Mouse (Mus musculus): ENCODE results near the gene Olfr5. TPM values are rescaled to one million over a fixed set of nuclear protein-coding genes. Genes with fewer than 3 reads are reported as not detected.
A peak's percentile ranks its signal among the peaks of the same experiment; 100 is the strongest.

The Olfr5 gene
- total and polyA plus RNA-seq, 2 experiments from 2014 or later: not detected

DNA sequence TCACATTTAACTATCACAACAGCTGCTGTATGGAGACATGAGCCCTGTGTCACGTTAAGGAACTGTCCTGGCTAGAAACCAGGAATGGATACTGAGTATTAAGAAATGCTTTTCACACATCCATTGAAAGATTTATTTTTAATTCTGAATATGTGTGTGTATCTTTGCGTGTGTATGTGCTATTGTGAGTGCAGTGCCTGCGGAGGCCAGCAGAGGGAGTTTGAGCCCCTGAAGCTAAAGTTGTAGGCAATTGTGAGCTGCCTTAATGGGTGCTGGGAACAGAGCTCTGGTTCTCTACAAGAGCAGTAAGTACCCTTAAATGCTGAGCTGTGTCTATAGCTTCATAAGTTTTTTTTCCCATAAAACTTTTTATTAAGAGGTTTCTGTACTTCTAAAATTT, 57.4 kb downstream of the Olfr5 start:
- ATAC-seq (no peak), DNase-seq (ENCODE audit: low spot score) (no peak)
- Histone ChIP-seq H3K27ac (no peak overlapping the region), H3K4me3 (ENCODE audit: low read length) (no peak overlapping the region), H3K9ac (replicated peaks; ENCODE audit: low read length) (no peak overlapping the region), H3K4me1 (ENCODE audit: insufficient read depth, low read length) (no peaks in the 10 kb centered on the region), H3K9me3 (ENCODE audit: low read length) (peaks cover 4% of the 10 kb centered on the region; the same call in 1 of the 2 replicates), H3K36me3 (ENCODE audit: insufficient read depth, low read length) (no peaks in the 10 kb centered on the region), H3K4me2 (ENCODE audit: low read depth, low read length) (no peak overlapping the region), H3K27me3 (ENCODE audit: insufficient read depth, low read length) (no peaks in the 10 kb centered on the region)
- WGBS: 85% methylated on average over 3 of the region's 3 CpGs
- peak; percentile 34 for TF ChIP-seq CTCF (IDR thresholded peaks at IDR 0.05; ENCODE audit: low read depth)

Other genes starting within 250 kb of the Olfr5 start
- not detected in 2 replicates for gene Epp13, start 234.2 kb downstream of the Olfr5 start, total RNA-seq (2014; rRNA removed)
- 0.59 and 0.62 TPM in 2 replicates for gene Epp13, start 234.2 kb downstream of the Olfr5 start, polyA plus RNA-seq (2015; fragmentation: Nextera tagmentation; extraction: Ambion mirVana)
- gene Zfp667, start 200.4 kb downstream of the Olfr5 start, total RNA-seq (2014; rRNA removed): 3.2 and 4.2 TPM in 2 replicates
- 12.0 and 15.3 TPM in 2 replicates for gene Zfp667, start 200.4 kb downstream of the Olfr5 start, polyA plus RNA-seq (2015; fragmentation: Nextera tagmentation; extraction: Ambion mirVana)
- 5.8 and 9.5 TPM in 2 replicates for gene Zfp583, start 155.7 kb downstream of the Olfr5 start, total RNA-seq (2014; rRNA removed)
- gene Zfp583, start 155.7 kb downstream of the Olfr5 start, polyA plus RNA-seq (2015; fragmentation: Nextera tagmentation; extraction: Ambion mirVana): 15.0 and 17.6 TPM in 2 replicates
- gene Gm3854, start 143.2 kb downstream of the Olfr5 start, total RNA-seq (2014; rRNA removed): 2.7 and 3.1 TPM in 2 replicates
- 4.6 and 5.0 TPM in 2 replicates for gene Gm3854, start 143.2 kb downstream of the Olfr5 start, polyA plus RNA-seq (2015; fragmentation: Nextera tagmentation; extraction: Ambion mirVana)
- 1.3 and 2.6 TPM in 2 replicates for gene Zfp78, start 123.7 kb downstream of the Olfr5 start, total RNA-seq (2014; rRNA removed)
- 1.8 and 2.8 TPM in 2 replicates for gene Zfp78, start 123.7 kb downstream of the Olfr5 start, polyA plus RNA-seq (2015; fragmentation: Nextera tagmentation; extraction: Ambion mirVana)
- gene Zfp28, start 103.6 kb downstream of the Olfr5 start, total RNA-seq (2014; rRNA removed): 6.2 and 11.2 TPM in 2 replicates
- 18.1 and 18.2 TPM in 2 replicates for gene Zfp28, start 103.6 kb downstream of the Olfr5 start, polyA plus RNA-seq (2015; fragmentation: Nextera tagmentation; extraction: Ambion mirVana)
- 16.9 and 18.2 TPM in 2 replicates for gene Smim17, start 88.2 kb downstream of the Olfr5 start, total RNA-seq (2014; rRNA removed)
- gene Smim17, start 88.2 kb downstream of the Olfr5 start, polyA plus RNA-seq (2015; fragmentation: Nextera tagmentation; extraction: Ambion mirVana): 6.2 and 7.7 TPM in 2 replicates
- 0.26 TPM in 1 of 2 replicates, not detected in the other for gene Gm20715, start 76.7 kb downstream of the Olfr5 start, total RNA-seq (2014; rRNA removed)
- gene Gm20715, start 76.7 kb downstream of the Olfr5 start, polyA plus RNA-seq (2015; fragmentation: Nextera tagmentation; extraction: Ambion mirVana): 0.04 TPM in 1 of 2 replicates, not detected in the other
- 2.4 and 4.8 TPM in 2 replicates for gene Olfr1344, start 48.3 kb downstream of the Olfr5 start, total RNA-seq (2014; rRNA removed)
- gene Olfr1344, start 48.3 kb downstream of the Olfr5 start, polyA plus RNA-seq (2015; fragmentation: Nextera tagmentation; extraction: Ambion mirVana): 0.23 and 0.32 TPM in 2 replicates
- not detected in 2 replicates for gene Olfr1336, start 30.8 kb downstream of the Olfr5 start, total RNA-seq (2014; rRNA removed)
- not detected in 2 replicates for gene Olfr1336, start 30.8 kb downstream of the Olfr5 start, polyA plus RNA-seq (2015; fragmentation: Nextera tagmentation; extraction: Ambion mirVana)
- not detected in 2 replicates for gene Olfr1346, start 19.8 kb downstream of the Olfr5 start, total RNA-seq (2014; rRNA removed)
- not detected in 2 replicates for gene Olfr1346, start 19.8 kb downstream of the Olfr5 start, polyA plus RNA-seq (2015; fragmentation: Nextera tagmentation; extraction: Ambion mirVana)
- gene Olfr1347, start 12.8 kb upstream of the Olfr5 start, total RNA-seq (2014; rRNA removed): not detected in 2 replicates
- gene Olfr1347, start 12.8 kb upstream of the Olfr5 start, polyA plus RNA-seq (2015; fragmentation: Nextera tagmentation; extraction: Ambion mirVana): not detected in 2 replicates
- gene Olfr1348, start 21.8 kb upstream of the Olfr5 start, total RNA-seq (2014; rRNA removed): not detected in 2 replicates
- not detected in 2 replicates for gene Olfr1348, start 21.8 kb upstream of the Olfr5 start, polyA plus RNA-seq (2015; fragmentation: Nextera tagmentation; extraction: Ambion mirVana)
- gene Olfr1349, start 36.0 kb upstream of the Olfr5 start, total RNA-seq (2014; rRNA removed): 0.18 TPM in 1 of 2 replicates, not detected in the other
- 0.08 TPM in 1 of 2 replicates, not detected in the other for gene Olfr1349, start 36.0 kb upstream of the Olfr5 start, polyA plus RNA-seq (2015; fragmentation: Nextera tagmentation; extraction: Ambion mirVana)
- not detected in 2 replicates for gene Olfr1350, start 77.9 kb upstream of the Olfr5 start, total RNA-seq (2014; rRNA removed)
- not detected in 2 replicates for gene Olfr1350, start 77.9 kb upstream of the Olfr5 start, polyA plus RNA-seq (2015; fragmentation: Nextera tagmentation; extraction: Ambion mirVana)
- gene Zim1, start 209.5 kb upstream of the Olfr5 start, total RNA-seq (2014; rRNA removed): 26.2 and 30.8 TPM in 2 replicates
- gene Zim1, start 209.5 kb upstream of the Olfr5 start, polyA plus RNA-seq (2015; fragmentation: Nextera tagmentation; extraction: Ambion mirVana): 4.2 and 6.3 TPM in 2 replicates
- gene Peg3, start 243.5 kb upstream of the Olfr5 start, total RNA-seq (2014; rRNA removed): 122 and 132 TPM in 2 replicates
- gene Peg3, start 243.5 kb upstream of the Olfr5 start, polyA plus RNA-seq (2015; fragmentation: Nextera tagmentation; extraction: Ambion mirVana): 67.6 and 75.5 TPM in 2 replicates
- 67.4 and 69.2 TPM in 2 replicates for gene Usp29, start 243.6 kb upstream of the Olfr5 start, total RNA-seq (2014; rRNA removed)
- gene Usp29, start 243.6 kb upstream of the Olfr5 start, polyA plus RNA-seq (2015; fragmentation: Nextera tagmentation; extraction: Ambion mirVana): 30.4 and 32.1 TPM in 2 replicates